Mouse (Mus musculus) cerebellum, postnatal 10 days (tissue): ENCODE data around the gene Adamts17.

Experiments
- DNase-seq, 2 experiments: peaks; one replicate each; pipeline ENCODE4 v3.0.0; 2021; ENCODE audit warnings: mixed read lengths in 2 of 2

The Adamts17 gene

DNA sequence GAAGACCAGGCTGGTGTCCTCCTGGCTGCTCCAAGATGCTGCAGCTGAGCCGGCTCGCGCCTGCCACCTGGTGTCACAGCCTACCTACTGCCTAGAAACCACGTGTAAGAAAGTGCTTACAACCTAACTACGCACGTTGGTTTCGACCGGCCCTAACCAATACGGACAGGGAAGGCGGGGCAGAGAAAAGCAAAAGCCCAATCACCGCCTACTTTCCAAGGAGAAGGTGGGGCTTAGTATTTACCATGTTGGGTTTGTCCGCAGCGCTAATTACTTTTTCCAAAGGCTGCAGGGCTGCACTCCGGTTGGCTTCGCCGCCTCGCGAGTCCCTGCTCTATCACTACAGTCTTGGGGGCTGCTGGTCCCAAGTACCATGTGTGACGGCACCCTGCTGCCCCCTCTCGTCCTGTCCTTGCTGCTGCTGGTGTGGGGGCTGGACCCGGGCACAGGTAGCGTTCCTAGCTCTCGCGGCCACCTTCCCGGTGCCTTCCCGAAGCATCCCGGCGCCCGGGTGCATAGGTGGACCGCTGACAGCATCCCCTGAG, at the start of gene Adamts17:
Adamts17 (plus strand) TSS at position 273 of the 545 bp plus-strand sequence.
- peak; percentile 97 to 98 for DNase-seq

- DNase-seq = peak in 1 of 2 experiments; percentile 17
Measured at GRCm38 (mm10) chr7:66789860-66790748, 49.4 kb upstream of the Adamts17 start.

DNA sequence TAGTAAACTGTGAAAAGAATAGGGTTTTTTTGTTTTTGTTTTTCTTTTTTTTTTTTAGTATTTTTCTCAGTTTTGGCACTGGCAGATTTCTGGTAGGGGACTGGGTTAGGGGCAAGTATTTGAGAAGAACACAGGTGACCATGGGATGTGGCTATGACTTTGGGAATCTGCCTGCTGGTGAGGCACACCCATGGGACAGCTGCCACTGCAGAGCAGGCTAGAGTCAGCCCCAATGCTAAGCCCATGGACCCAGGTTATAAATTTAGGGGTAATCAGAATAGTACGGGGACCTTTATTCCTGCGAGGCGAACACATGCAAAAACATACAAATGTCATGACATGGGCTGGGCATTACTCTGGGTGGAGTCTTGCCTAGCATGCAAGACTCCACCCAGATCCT, 48.5 kb upstream of the Adamts17 start:
- DNase-seq = no peak

GRCm38 (mm10) chr7:66796909-66797308, 42.6 kb upstream of the Adamts17 start:
- DNase-seq = no peak

- DNase-seq = no peak
Measured at GRCm38 (mm10) chr7:66797345-66797744, 42.2 kb upstream of the Adamts17 start.

GRCm38 (mm10) chr7:66798826-66799225, 40.7 kb upstream of the Adamts17 start:
- no peak for DNase-seq

DNA sequence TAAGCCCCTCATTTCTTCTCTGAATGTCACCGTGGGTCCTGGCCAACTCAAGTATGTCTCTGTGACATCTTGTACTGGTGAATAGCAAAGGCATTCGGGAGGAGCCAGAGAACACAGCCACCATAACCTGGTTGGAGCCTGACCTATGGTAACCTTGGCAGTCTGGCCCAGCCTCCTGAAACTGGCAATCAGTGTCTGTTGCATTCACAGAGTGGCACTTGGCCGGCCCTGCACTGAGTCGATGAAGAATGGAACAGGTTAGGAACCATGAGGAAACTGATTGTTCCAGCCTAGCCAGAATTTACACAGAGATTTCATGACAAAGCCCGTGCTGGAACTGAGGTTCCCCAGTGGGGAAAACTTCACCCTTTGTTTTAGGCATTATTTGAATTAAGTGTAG, 38.8 kb upstream of the Adamts17 start:
- peak in 1 of 2 experiments; percentile 15 for DNase-seq

DNA sequence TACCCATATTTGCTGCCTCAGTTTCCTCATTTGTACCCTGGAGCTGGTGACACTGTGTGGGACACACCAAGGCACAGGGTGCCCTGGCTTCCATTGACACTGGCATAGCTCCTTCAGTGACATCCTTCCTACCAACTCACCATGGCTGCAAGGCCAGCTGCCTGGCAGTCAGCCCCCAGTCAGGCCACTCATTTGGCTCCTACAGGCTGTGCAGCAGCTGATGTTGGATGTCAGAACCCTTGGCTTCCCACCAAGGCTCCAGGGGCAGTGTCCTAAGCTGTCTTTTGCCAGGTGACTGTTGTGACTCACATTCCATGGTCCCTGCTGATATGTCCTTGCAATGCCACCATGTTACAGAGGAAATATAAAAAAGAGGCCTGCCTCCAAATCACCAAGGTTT, 37.8 kb upstream of the Adamts17 start:
- peak; percentile 57 to 69 for DNase-seq

DNA sequence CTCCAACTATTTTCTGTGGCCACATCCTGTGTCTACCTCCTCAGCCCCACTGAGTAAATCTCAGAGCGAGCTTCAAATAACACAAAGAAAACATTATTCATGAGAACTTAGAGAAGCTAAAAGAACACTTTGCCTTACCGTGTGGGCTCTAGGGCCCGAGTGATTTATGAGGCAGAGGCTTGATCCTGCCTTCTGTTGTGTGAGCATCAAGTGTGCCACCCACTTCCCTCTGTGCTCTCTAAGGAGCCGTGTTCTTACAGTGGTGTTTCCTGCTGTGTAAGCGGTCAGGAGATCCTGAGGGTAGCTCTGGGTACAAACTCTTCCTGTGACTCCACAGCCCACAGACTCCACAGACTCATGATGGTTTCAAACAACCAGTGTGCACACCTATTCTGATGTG, 35.7 kb upstream of the Adamts17 start:
- DNase-seq = no peak

DNA sequence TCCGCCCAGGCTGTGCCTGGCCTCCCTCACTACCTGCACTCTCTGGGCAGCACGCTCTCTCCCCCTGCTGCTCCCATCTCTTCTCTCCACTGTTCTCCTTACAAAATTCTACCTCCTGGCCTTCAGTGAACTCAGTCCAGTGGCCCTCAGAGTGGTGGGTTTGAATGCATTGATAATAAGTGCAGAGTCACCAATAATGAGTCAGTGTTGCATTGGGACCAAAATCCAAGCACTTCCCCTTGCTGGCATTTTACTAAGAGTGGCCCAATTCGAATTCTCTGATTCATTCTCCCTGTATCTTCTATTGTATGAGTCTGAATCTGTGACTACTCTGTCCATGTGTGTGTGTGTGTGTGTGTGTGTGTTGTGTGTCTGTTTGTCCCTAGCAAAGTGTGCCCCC, 32.7 kb upstream of the Adamts17 start:
- DNase-seq = no peak

DNA sequence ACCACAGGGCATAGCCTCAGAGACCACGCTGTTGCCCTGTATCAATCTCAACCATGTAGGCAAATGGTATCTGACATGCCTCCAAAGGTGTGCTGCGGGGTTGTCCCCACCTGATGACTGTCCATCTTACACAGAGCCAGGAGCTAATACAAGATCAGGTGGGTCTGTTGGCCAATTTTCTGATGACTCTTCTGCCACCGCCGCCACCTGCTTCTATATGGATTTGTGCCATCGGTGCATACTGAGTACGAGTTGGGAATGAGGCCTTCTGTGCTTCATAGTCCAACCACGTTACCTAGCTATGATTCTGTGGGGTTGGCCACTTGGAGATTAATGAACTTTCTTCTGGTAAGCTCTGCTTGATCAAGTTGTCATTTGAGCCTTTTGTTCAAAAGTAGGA, 29.1 kb upstream of the Adamts17 start:
- DNase-seq = peak; percentile 66 to 72

- DNase-seq = no peak
Measured at GRCm38 (mm10) chr7:66811294-66811693, 28.2 kb upstream of the Adamts17 start.

DNA sequence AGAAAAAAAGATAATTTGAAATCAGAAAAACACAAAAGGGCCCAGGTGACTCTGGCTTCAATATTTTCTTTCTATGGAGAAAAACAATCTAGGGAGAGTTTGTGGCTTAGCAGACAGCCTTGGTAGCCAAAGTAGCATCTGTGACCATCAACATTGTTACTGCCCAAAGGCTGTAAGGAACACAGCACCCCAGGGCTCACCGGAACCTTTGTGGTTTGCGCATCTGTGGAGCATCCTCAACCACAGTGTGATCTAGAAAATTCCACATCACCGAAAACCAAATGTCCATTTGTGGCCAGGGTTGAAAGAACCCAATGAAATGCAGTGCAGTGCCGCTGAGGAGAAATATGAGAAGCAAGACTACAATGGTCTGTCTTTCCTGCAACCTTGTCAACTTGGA, 27.2 kb upstream of the Adamts17 start:
- DNase-seq = no peak

DNA sequence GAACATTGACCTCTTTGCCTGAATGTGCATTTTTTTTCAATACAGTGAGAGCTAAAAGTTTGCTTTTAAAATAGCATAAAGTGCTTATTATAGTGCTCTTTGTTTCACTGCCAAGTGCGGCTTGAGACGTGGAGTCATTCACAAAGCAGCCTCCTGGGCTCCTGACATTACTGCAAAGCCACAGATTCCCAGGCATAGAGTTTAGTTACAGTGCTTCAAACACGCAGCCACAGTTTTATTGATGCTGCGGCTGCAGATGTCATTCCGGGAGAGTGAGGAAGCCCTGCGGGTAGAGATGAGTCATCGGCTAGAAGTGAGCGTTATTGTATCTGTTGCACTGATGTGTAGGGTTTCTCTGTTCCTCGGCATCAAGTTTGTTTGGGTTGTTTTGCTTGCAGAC, 26.8 kb upstream of the Adamts17 start:
- DNase-seq = no peak

DNA sequence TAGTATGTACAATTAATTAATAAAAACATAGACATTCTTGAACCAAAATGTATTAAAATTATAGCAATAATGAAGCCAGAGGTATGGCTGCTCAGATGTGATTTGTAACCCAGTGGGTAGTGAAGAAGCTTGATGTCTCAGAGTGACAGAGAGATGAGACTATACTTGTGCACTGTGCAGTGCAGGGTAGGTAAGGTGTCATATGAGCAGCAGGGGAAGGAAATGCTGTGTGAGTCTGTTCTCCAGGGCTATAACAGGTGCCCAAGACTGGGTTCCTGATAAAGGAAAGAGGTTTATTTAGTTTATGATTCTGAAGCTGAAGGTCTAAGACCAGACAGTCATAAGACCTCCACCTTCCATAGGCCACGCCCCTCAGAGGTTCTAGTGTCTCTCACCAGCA, 26.4 kb upstream of the Adamts17 start:
- DNase-seq = no peak

GRCm38 (mm10) chr7:66815526-66815925, 24.0 kb upstream of the Adamts17 start:
- DNase-seq = peak; percentile 85 to 88

DNA sequence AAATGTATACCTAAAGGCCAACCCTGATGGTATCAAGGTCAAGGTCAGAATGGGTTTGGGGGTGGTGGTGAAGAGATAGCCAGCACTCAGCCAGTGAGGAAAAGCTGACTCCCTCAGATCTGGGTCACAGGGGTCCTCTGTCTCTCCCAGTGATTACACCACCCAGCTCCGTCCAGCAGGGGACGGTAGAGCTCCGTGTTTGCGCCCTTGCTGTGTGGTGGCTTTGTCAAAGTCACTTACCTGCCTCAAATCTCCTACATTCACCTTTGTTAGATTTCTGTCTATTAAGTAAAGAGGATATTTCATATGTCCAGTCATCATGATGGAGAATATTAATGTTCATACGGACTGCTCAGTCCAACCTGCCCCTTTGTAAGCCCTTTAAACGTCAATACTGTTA, 19.5 kb upstream of the Adamts17 start:
- DNase-seq = peak; percentile 72 to 74

DNA sequence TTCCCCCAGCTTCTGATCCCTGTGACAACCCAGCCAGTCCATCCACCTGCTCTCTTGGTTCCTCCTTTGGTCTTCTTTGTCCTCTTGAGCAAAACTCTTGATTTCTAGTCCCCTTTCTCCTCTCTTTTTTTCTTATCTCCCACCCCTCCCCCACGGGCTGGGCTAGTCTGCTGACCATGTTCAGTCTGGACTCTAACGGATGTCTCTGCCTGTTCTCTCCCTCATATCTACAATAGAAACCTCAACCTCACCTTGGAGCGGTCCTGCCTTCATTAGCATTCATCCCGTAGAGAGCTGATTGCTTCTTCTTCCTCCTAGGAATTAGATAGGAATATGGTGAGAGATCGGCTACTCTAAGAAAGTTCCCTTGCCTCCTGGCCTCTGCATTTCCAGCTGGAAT, 8.7 kb upstream of the Adamts17 start:
- DNase-seq = no peak

GRCm38 (mm10) chr7:66831295-66831694, 8.2 kb upstream of the Adamts17 start:
- peak; percentile 60 to 61 for DNase-seq

DNA sequence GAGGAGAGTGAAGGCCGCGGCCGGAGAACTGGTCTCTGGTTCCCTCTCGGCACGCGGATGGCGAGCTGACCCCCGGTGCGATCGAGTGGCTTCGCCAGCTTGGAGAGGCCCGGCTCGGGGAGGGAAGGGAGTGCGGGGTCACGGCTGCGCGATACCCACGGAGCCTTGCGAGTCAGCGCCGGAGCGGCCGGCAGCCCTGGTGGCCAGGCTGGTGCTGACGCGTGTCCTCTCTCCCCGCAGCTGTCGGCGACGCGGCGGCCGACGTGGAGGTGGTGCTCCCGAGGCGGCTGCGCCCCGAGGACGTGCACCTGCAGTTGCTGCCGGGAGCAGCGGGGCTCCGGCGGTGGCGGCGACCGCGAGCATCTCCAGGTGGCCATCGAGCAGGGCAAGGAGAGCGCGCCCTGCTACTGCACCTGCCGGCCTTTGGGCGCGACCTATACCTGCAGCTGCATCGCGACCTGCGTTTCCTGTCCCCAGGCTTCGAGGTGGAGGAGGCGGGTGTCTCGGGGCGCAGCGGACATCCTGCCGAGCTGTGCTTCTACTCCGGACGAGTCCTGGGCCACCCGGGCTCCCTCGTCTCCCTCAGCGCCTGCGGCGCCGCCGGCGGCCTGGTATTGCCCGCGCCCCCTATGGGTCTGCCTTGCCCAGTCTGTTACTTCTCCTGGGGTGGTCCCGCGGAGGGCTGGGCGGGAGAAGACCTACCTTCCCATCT, 629 bp downstream of the Adamts17 start:
- peak; percentile 60 to 68 for DNase-seq

- DNase-seq = peak; percentile 66 to 82
Measured at GRCm38 (mm10) chr7:66841165-66841564, 1.6 kb downstream of the Adamts17 start.

DNA sequence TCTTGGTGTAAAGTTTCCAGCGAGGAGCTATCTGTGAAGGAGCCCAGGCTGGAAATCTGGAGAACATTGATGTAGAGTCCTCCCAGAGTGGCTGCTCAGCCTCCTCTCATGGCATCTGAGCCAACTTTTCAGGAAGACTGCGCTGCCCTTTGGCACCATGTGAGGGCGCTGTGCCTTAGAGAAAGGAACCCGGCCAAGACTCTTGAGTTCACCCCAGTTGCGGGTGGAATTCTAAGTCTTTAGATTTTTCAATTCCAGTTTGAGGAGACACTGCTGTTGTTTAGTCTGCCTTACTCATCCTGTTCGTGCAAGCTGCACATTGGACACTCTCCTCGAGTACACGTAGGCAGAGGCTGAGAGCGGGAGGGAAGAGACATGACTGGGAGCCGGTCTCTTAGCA, 2.5 kb downstream of the Adamts17 start:
- peak; percentile 83 to 89 for DNase-seq

- DNase-seq = no peak
Measured at GRCm38 (mm10) chr7:66843846-66844245, 4.3 kb downstream of the Adamts17 start.

- no peak for DNase-seq
Measured at GRCm38 (mm10) chr7:66846582-66846981, 7.0 kb downstream of the Adamts17 start.
